Comparison of ENCODE assay signal across 1 mouse cellular context in genomic region chr2:3088361-3088760, GRCm38 (mm10). TPM values are rescaled to one million over a fixed set of nuclear protein-coding genes. Genes with fewer than 3 reads are reported as not detected.
"Had no signal": no experiment of that assay in that cellular context is flagged by ENCODE, and none has a peak within 500 bp of the region (broad histone marks: within the 10 kb centered on the region; RNA-seq: fewer than 3 reads in every experiment).

No protein-coding gene starts in this region.

RNA-seq across cellular contexts. Expression of gene Fam171a1, which starts 25.7 kb away (rescaled TPM):
- total RNA-seq: neutrophil, adult 5-6 weeks had no signal
